Mouse (Mus musculus): ENCODE measurements around the gene Fsd2. TPM values are rescaled to one million over a fixed set of nuclear protein-coding genes. Genes with fewer than 3 reads are reported as not detected.

The Fsd2 gene
- polyA plus RNA-seq, 1 experiment, result 0.04 TPM

DNA sequence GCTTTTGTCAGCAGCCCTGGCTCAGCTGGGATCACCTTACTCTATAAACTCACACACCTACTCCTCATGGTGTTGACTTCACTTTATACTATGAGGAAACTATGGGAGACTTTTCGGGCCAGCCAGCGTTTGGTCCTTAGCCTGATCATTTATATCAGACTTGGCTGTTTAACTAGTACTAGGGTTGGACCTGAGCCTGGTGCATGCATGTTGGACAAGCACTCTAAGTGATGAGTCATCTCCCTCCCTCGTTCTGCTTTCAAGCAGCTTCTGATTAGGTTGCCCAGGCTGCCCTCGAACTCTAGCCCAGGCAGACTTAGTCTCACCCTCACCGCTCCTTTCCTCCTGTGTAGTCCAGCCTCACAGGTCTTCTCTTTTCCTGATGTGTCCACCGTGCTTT, 6.7 kb upstream of the Fsd2 start:
- WGBS, result 41% methylated on average over 6 of the region's 6 CpGs
- no peak for DNase-seq (ENCODE audit: low read depth, low spot score)

DNA sequence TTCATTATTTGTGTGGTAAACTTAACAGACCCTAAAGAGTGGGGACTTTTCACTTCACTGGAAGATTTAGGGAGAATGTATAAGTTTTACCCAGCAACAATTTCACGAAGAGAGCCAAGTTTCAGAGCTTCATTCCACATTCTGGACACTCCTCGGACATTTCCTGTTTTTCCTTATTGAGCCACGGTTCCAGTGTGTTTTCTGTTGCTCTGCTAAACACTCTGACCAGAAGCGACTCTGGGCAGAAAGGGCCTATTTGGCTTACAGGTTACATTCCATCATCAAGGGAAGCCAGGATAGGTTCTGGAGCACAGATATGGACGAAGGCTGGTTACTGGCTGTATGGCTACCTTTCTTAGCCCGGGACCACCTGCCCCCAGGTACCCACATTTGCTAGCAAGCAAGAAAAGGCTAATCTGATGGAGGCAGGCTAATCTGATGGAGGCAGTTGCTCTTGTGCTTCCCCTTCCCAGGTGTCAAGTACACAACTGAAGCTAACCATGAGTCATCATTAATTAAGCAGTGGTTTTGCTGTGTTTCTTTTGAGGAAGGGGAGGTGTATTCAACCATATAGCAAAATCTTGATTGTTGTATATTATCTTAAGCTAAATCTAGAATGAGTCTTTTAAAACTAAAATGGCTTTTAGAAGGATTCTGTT, 6.0 kb upstream of the Fsd2 start:
- no peak for DNase-seq (ENCODE audit: low read depth, low spot score)
- WGBS, result 35% methylated on average over 6 of the region's 6 CpGs

GRCm38 (mm10) chr7:81571941-81572441, 5.2 kb upstream of the Fsd2 start:
- no peak for DNase-seq (ENCODE audit: low read depth, low spot score)
- WGBS, result 1% methylated on average over 15 of the region's 15 CpGs

DNA sequence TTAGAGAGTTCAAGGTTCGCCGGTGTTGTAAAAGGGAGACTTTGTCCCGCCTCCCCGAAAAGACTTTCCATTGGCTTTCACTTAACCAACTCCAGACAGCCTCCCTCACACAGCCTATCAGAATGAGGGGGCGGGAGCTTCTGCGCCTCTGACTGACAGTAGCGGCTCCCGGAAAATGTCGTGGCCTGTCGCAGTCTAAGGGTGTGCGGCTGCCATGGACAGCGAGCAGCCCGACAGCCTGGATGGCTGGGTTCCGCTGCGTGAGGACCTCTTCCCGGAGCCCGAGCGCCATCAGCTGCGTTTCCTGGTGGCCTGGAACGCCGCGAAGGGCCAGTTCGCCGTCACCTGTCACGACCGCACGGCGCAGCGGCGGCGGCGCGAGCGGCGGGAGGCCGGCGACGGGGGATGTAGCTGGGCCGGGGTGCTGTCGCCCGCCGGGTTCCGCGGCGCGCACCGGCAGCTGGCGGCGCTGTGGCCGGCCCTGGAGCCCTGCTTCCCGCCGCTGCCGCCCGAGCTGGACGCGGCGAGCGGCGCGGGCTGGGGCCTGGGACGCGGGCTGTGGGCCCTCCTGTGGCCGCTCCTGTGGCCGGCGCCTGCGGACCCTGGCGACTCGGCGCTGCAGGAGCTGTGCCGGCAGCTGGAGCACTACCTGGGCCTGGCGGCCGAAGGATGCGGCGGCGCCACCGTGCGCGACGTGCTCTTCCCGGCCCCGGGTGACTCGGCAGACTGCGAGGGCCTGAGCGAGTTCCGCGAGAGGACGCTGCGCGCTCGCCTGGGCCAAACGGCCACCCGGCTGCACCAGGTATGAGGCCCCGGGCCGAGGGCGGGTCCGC, 4.6 kb upstream of the Fsd2 start, which contains the start of gene Whamm:
Gene Whamm, plus strand, starts transcription at position 159 of the 833 bp plus-strand sequence.
- under 1% methylated on average over 75 of the region's 96 CpGs for WGBS
- DNase-seq (ENCODE audit: low read depth, low spot score), result peak; percentile 94

GRCm38 (mm10) chr7:81570752-81571107, 4.0 kb upstream of the Fsd2 start:
- 3% methylated on average over 5 of the region's 5 CpGs for WGBS
- DNase-seq (ENCODE audit: low read depth, low spot score), result no peak

DNA sequence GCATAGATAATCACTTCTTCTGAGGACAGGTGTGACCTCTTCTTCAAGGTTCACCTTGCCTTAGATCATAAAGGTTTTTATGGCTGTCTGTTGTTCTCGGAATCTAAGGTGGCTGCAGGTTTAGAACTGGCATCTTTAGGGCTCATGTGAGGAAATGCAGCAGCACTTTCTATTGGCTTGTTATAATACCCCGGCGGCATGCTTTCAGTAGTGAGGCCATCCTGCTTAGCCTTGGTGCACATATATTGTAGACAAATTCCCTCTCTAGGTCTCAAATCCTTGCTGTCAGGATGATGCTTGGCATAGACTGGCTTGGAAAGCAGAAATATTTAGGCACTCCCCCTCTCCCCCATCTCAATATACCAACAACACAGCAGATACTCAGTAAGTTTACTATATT, 3.5 kb upstream of the Fsd2 start:
- no peak for DNase-seq (ENCODE audit: low read depth, low spot score)
- 70% methylated on average over 3 of the region's 3 CpGs for WGBS

- 98% methylated on average over 1 of the region's 1 CpGs for WGBS
- no peak for DNase-seq (ENCODE audit: low read depth, low spot score)
These were observed 3.1 kb upstream of the Fsd2 start for GRCm38 (mm10) chr7:81569851-81570250.

DNA sequence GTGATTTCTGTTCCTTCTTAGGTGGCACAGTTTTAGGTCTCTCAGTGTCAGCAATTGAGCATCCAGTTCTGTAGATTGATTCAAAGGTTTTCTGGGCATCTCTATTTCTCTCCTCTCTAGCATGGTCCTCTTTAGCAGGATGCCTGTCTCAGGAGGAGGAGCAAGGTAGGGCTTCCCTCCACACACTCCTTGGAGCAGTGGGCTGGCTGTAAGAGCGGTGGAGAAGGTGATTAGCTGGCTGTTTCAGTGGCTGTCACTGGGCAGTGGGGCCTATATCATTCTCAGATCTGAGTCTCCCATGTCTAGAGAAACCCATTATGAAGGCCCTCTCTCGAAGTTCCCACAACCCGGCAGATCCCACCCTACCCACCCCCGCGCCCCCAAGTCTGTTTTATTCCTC, 652 bp upstream of the Fsd2 start:
- DNase-seq (ENCODE audit: low read depth, low spot score), result no peak
- WGBS, result 94% methylated on average over 5 of the region's 5 CpGs

GRCm38 (mm10) chr7:81566332-81566731, 412 bp downstream of the Fsd2 start:
- DNase-seq (ENCODE audit: low read depth, low spot score), result no peak
- WGBS, result 83% methylated on average over 4 of the region's 4 CpGs

DNA sequence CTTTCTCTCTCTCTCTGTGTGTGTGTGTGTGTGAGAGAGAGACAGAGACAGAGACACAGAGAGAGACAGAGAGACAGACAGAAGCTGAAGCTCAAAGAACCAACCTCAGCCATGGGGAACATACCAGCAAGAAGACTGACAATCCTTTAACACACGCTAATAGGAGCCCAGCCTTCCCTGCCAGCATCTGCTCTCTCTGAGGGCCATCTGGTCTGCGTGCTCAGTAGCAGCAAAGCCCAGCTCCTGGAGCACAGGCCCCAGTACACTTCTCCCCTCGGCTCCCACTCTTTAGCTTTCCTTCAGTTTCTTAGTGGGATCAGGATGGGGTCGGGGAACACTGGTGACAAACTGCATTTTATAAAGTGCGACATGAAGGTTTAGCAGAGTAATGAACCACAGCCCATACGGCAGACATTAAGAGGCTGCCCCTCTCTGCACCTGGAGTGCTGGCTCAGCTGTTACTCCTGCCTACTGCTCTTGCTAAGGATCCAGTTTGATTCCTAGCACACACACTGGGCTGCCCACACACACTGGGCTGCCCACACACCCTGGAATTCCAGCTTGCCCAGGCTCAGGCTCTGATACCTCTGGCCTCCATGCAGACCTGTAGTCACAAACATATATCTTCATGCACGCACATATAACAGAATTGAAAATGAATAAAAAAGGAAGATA, 1.2 kb downstream of the Fsd2 start:
- WGBS, result 73% methylated on average over 7 of the region's 7 CpGs
- no peak for DNase-seq (ENCODE audit: low read depth, low spot score)

GRCm38 (mm10) chr7:81564766-81565165, 2.0 kb downstream of the Fsd2 start:
- 81% methylated on average over 7 of the region's 7 CpGs for WGBS
- no peak for DNase-seq (ENCODE audit: low read depth, low spot score)

DNA sequence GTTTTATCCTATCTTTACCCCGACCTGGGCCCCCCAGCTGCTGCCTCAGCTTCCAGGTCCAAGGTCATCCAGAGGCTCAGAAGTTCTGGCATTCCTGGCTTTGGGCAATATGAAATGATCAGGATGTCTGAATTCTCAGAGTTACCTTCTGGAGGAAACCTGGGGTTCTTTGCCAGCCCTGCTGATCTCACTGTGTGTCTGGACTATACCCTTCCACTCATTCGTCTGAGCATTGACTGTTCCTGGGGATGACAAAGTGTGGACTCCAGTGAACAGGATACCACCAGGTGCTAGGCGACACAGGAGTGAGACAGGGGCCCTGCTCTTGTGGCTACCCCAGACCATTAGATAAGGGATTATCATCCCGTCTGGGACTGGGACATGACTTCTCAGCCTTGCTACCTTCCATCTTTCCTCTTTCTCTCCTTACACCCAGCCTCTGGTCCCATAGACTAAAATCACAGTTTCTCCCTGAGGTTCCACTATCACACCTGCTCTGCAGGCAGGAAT, 3.2 kb downstream of the Fsd2 start:
- DNase-seq (ENCODE audit: low read depth, low spot score), result no peak
- 81% methylated on average over 4 of the region's 4 CpGs for WGBS

- 54% methylated on average over 5 of the region's 5 CpGs for WGBS
- no peak for DNase-seq (ENCODE audit: low read depth, low spot score)
These were observed 5.5 kb downstream of the Fsd2 start for GRCm38 (mm10) chr7:81561211-81561610.

DNA sequence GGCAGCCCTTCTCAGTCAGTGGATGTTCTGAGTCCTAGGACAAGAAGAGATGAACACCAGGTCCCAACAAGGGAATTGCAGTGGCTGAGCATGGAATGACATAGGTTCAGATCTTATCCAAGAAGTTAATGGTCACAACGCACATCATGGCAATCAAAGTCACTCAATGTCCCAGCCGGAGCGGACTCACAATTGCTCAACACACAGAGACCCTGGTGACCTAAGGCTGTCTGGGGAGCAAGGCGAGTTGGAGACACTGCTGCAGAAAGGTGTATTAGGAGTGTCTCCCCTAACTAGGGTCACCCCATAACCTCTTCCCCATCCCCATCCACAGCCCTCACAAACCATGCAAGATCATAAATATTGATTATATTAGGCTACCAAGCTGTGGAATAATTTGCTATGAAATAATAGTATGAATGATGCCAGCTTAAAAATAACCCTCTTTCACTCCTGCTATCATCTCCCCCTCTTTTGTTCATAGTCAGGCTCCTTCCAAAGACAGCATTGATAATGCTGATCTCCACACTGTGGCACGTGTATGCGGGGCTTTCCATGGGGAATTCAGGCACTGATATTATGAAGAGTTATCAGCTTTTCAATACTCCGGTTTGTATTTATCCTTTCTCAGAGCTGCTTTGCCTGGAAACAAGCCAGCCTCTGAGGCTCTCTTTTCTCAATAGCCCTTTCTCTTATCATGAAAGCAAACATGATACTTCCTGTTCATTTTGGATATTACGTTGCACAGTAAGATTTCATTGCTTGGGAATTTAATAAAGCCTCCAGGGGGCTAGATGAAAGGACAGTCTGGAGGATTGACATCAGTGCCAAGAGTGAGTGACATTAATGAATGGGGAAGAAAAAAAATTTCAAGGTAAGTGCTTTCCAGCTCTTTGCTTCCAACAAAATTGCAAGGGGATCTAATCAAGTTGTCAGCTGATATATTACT, 6.4 kb downstream of the Fsd2 start:
- WGBS, result 50% methylated on average over 8 of the region's 8 CpGs
- no peak for DNase-seq (ENCODE audit: low read depth, low spot score)

GRCm38 (mm10) chr7:81559231-81559980, 7.3 kb downstream of the Fsd2 start:
- DNase-seq (ENCODE audit: low read depth, low spot score), result no peak
- WGBS, result 87% methylated on average over 14 of the region's 14 CpGs

DNA sequence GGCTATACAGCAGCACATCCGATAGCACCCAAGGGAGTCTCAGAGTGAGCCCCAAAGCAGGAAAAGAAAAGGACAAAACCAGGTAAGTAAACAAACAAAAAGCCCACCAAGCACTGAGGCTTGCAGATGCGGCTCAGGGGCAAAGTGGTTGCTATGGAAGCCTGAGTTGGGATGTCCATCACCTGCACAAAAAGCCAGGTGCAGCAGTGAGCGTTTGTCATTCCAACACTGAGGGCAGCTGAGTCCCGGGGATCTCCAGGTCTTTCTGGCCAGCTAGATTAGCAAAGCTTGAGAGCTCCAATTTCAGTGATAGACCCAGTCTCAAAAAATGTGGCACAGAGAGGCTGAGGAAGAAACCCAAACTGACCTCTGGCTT, 8.8 kb downstream of the Fsd2 start:
- no peak for DNase-seq (ENCODE audit: low read depth, low spot score)
- WGBS, result 52% methylated on average over 4 of the region's 4 CpGs

- DNase-seq (ENCODE audit: low read depth, low spot score), result no peak
- WGBS, result 48% methylated on average over 7 of the region's 7 CpGs
These were observed 9.3 kb downstream of the Fsd2 start for GRCm38 (mm10) chr7:81557252-81557984.

DNA sequence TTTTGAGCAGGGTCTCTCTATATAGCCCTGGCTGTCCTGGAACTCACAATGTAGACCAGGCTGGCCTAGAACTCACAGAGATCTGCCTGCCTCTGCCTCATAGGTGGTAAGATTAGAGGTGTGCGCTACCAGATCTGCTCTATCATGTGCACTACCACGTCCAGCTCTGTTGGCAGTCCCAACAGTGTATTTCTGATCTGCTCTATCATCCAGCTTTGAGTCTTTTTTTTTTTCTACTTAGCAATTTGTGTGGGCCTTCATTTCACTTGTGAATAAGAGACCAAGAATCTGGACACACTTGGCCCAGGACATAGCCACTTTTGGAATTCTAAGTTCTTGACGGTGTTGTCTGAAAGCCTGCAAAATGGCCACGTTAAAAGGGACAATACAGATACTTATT, 9.9 kb downstream of the Fsd2 start:
- DNase-seq (ENCODE audit: low read depth, low spot score), result no peak
- 77% methylated on average over 4 of the region's 4 CpGs for WGBS
